Mouse (Mus musculus) liver, adult 2 months (tissue): ENCODE data around the gene Tarbp1.

Experiments used
- CTCF ChIP-seq: fragments of 200-500 bp; IDR thresholded peaks from 2 replicates; pipeline ENCODE4 v1.5.1; 2011; ENCODE audit warnings: low read depth, low read length, control low read depth
- POLR2A ChIP-seq: fragments of 200-500 bp; IDR thresholded peaks from 2 replicates; pipeline ENCODE4 v1.6.1; 2011; ENCODE audit warnings: low read length, control low read depth; ENCODE audit not compliant: insufficient read depth; ENCODE audit errors: extremely low read depth

GRCm38 (mm10) chr8:126514011-126514964 is 39.4 kb upstream of the Tarbp1 start:
- TF ChIP-seq CTCF (no peak), POLR2A (no peak)
